Mouse (Mus musculus) embryonic facial prominence, embryonic 10.5 days (tissue): ENCODE data around the gene Olfr1224-ps1. TPM values are rescaled to one million over a fixed set of nuclear protein-coding genes. Genes with fewer than 3 reads are reported as not detected.
"Not testable (repeated sequence)": the region's sequence is repeated elsewhere in the genome, so short reads cannot be mapped to it uniquely, and the experiment has no call there.

Source experiments
- DNase-seq: peaks from one replicate; pipeline ENCODE4 v3.0.0-alpha.2; 2017; ENCODE audit warnings: low spot score
- H3K27ac ChIP-seq: fragments of 300-500 bp; sonication (generic); replicated peaks from 2 replicates; pipeline ENCODE4 v1.5.1; 2016; ENCODE audit warnings: mild to moderate bottlenecking
- H3K27me3 ChIP-seq: fragments of 300-500 bp; sonication (generic); replicated peaks from 2 replicates; pipeline ENCODE4 v1.6.1; 2016; ENCODE audit warnings: low read depth, mild to moderate bottlenecking; ENCODE audit not compliant: poor library complexity, severe bottlenecking
- H3K36me3 ChIP-seq: fragments of 300-500 bp; sonication (generic); replicated peaks from 2 replicates; pipeline ENCODE4 v1.6.1; 2016; ENCODE audit warnings: mild to moderate bottlenecking, moderate library complexity
- H3K4me1 ChIP-seq: fragments of 300-500 bp; sonication (generic); 2 replicates; pipeline ENCODE4 v1.6.1; 2016
- H3K4me3 ChIP-seq: fragments of 300-500 bp; sonication (generic); 2 replicates; pipeline ENCODE4 v1.5.1; 2016; ENCODE audit warnings: mild to moderate bottlenecking, moderate library complexity
- H3K9me3 ChIP-seq: fragments of 300-500 bp; sonication (generic); 2 replicates; pipeline ENCODE4 v1.6.1; 2016; ENCODE audit warnings: mild to moderate bottlenecking
- WGBS: fragments of 180-500 bp; shearing (Covaris S2); methylation state at CpG from one replicate; pipeline ENCODE4 v1.1.7; 2016; 5-methylcytosine and 5-hydroxymethylcytosine counted together
- polyA plus RNA-seq: library from polyadenylated mRNA; unstranded; fragments of >200 nt; fragmentation: Nextera tagmentation; extraction: Ambion mirVana; gene quantifications from 2 replicates; pipeline ENCODE4 v1.2.1, GENCODE M21; 2016

Olfr1224-ps1 gene
- not detected in 2 replicates for polyA plus RNA-seq

DNA sequence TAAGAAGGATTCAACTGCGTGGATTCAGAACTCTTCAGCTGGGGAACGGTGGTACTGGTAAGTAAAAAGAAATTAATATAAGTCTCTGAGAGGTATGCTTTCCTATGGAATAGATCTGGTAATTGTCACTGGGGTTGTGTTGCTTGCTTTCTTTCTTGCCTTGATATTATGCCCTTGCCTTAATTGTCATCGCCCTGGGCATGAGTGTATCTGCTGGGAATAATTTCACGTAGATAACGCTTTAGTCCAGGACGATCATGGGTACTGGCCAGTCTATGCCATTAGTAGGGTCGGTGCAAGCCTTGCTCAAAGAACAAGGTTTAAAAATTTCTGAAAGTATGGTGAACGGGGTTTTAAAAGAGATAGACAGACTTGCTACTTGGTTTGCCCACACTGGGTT is at the start of gene Olfr1224-ps1:
Gene Olfr1224-ps1, minus strand, starts transcription at position 101 of the 400 bp plus-strand sequence.
- H3K9me3 ChIP-seq, H3K36me3 ChIP-seq, H3K27me3 ChIP-seq, H3K27ac ChIP-seq, DNase-seq, H3K4me1 ChIP-seq, H3K4me3 ChIP-seq: not testable (repeated sequence)
- 92% methylated on average over 8 of the region's 8 CpGs for WGBS

DNA sequence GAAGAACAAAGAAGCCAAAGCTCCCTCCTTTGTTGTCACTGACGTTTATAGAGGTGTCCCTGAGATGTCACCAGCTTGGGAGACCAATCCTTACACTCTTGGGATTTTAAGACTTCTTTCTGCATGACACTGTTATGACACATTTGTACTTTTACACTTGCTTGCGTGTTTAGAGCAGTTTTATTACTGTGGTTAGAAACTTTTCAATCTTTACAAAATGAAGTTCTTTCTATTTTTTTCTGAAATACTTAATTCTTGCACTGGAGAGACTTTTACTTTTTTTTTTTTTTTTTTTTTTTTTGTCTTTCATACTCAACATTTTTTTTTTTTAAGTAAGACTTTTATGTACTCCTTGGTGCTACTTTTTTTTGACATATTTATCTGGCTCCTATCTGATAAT is 36.1 kb upstream of the Olfr1224-ps1 start, which contains the start of gene Olfr1226:
Gene Olfr1226, minus strand, starts transcription at position 101 of the 400 bp plus-strand sequence.
- Histone ChIP-seq H3K9me3 (no peaks in the 10 kb centered on the region), H3K4me3 (no peak within 1 kb of the TSS), H3K36me3 (no peaks in the 10 kb centered on the region), H3K27me3 (no peaks in the 10 kb centered on the region), H3K27ac (no peak within 1 kb of the TSS), H3K4me1 (no peaks in the 10 kb centered on the region)
- WGBS = 67% methylated on average over 2 of the region's 2 CpGs
- DNase-seq = no peak

DNA sequence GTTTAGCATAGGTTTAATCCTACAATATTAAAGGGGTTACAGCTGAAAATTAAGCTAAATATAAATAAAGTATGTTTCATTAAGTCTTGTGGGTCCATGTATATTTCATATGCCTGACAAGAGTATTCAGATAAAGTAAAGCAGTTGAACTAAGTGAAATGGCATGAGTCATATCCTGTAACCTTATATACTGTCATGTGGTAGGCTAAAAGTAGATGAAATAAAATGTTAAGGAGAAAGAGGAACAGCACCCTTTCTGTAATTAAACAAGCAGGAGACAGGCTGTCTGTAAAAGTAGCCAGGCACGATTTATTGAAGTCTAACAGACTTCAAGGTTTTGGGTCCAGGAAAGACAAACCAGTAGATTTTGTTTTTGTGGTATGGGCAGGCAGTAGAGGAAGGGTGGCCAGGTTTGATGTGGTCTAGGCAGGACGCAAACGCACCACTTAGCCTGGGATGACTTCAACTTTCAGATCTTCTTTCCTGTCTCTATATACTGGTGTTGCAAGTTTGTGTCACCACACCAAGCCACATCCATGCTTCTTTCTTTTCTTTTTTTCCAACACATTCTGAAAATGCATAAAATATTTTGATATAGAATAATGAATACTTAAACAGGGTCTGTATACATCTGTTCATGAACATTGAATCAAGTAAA is 32.6 kb upstream of the Olfr1224-ps1 start:
- H3K4me1 ChIP-seq = no peaks in the 10 kb centered on the region
- H3K36me3 ChIP-seq = no peaks in the 10 kb centered on the region
- 83% methylated on average over 3 of the region's 3 CpGs for WGBS
- H3K27ac ChIP-seq = no peak overlapping the region
- no peaks in the 10 kb centered on the region for H3K9me3 ChIP-seq
- no peak overlapping the region for H3K4me3 ChIP-seq
- no peaks in the 10 kb centered on the region for H3K27me3 ChIP-seq
- DNase-seq = no peak

DNA sequence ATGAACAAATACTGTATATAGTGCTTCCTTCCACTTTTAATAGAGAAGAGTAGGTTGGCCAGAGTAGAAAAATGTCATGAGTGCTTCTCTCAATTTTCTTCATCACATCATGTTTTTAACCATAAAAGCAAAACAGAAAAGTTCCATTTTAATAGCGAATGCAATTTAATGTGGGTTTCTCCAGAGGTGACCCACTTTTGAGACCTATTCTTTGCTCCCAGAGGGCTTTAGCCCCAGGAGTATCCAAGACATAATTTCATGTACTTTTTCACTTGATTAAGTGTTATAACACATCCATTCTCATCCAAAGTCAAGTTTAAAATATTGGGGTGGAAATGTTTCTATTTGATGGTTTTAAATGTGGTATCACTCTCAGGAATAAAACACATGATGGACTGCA is 10.7 kb upstream of the Olfr1224-ps1 start, which contains the start of gene Olfr1225:
Gene Olfr1225, minus strand, starts transcription at position 101 of the 400 bp plus-strand sequence.
- H3K36me3 ChIP-seq = no peaks in the 10 kb centered on the region

DNA sequence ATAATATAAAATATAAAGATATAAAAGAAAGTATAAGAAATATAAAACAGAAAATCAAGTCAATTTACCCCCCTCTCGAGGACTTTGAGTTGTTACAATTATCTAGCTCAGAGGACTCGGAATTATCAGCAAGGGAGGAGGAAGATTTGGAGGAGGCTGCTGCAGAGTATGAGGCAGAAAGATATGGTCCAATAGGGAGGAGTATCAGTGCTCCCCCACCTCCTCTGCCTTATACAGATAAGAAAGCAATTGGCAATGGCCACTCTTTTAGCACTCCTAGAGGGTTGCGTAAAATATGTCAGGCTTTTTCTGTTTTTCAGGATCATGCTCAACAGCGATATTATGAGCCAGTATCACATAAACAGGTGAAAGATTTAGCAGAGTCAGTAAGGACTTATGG is 820 bp upstream of the Olfr1224-ps1 start:
- H3K4me3 ChIP-seq, H3K9me3 ChIP-seq, DNase-seq, H3K4me1 ChIP-seq, H3K36me3 ChIP-seq, H3K27ac ChIP-seq, H3K27me3 ChIP-seq: not testable (repeated sequence)
- WGBS = 88% methylated on average over 4 of the region's 4 CpGs

More for the DNA sequence above, 10.7 kb upstream of the Olfr1224-ps1 start, which contains the start of gene Olfr1225:
- Histone ChIP-seq H3K4me3 (no peak within 1 kb of the TSS), H3K27me3 (no peaks in the 10 kb centered on the region), H3K27ac (no peak within 1 kb of the TSS), H3K4me1 (no peaks in the 10 kb centered on the region), H3K9me3 (no peaks in the 10 kb centered on the region)
- no peak for DNase-seq
- 94% methylated on average over 1 of the region's 1 CpGs for WGBS

DNA sequence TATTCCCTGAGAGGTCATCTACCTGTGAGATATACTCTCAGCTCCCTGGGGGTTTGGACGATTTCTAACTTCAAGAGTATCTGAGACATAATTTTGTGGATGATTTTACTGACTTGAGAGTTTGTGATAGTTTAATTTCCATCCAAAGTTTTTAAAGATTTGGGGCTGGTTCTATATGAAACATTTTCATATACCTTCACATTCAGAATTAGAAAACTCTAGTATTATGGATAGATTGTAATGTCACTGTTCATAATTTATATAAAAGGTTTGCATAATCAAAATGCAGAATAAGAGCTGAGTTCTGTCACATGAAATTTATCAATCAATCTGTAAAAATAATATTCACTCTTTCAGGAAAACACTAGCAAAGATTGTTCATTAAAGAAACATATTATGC is 12.4 kb downstream of the Olfr1224-ps1 start, which contains the start of gene Olfr1223:
Gene Olfr1223, minus strand, starts transcription at position 101 of the 400 bp plus-strand sequence.
- no peaks in the 10 kb centered on the region for H3K36me3 ChIP-seq
- DNase-seq = no peak
- no peaks in the 10 kb centered on the region for H3K4me1 ChIP-seq
- no peak within 1 kb of the TSS for H3K4me3 ChIP-seq
- H3K27ac ChIP-seq = no peak within 1 kb of the TSS
- H3K27me3 ChIP-seq = no peaks in the 10 kb centered on the region
- WGBS = 79% methylated on average over 1 of the region's 1 CpGs
- H3K9me3 ChIP-seq = no peaks in the 10 kb centered on the region

DNA sequence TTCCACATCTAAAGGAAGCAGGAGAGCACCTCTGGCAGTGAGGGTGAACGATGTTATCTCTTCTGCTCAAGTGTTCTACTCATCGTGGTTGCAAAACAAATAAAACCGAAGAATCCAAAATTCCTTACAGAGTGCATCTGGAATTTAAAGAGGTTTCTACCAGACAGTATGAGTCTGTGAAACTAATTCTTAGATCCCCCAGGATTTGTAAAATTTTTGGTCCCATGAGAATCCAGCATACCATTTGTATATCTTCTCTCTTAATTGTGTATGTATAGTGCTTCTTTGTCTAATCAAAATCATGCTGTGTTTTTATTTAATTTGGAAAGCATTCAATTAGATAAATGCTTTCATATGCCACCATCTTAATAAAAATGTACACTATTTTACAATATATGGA is 30.9 kb downstream of the Olfr1224-ps1 start, which contains the start of gene Olfr1222:
Gene Olfr1222, minus strand, starts transcription at position 101 of the 400 bp plus-strand sequence.
- 82% methylated on average over 3 of the region's 3 CpGs for WGBS

DNA sequence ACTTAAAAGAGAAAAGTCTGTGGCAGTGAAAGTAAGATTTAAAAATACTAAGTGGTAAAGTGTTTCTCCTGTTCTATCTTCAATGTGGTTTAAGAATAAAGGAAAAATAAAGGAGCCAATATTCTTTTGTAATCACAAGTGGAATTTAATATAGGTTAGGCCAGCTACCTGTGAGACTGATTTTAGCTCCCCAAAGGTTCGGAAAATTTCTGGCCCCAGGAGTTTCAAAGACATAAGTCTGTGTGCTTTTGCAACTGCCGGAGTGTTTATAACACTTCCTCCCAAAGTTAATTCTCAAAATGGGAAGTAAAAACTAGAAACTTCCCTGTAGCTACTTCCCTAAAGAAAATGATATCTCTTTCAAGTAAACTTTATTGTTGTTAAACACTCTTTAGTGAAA is 46.7 kb downstream of the Olfr1224-ps1 start, which contains the start of gene Olfr1221:
Gene Olfr1221, minus strand, starts transcription at position 101 of the 400 bp plus-strand sequence.
- no peaks in the 10 kb centered on the region for H3K27me3 ChIP-seq
- no peak for DNase-seq
- no peak within 1 kb of the TSS for H3K27ac ChIP-seq
- H3K4me3 ChIP-seq = no peak within 1 kb of the TSS
- no peaks in the 10 kb centered on the region for H3K36me3 ChIP-seq
- H3K4me1 ChIP-seq = no peaks in the 10 kb centered on the region
- WGBS = 90% methylated on average over 2 of the region's 2 CpGs
- H3K9me3 ChIP-seq = no peaks in the 10 kb centered on the region

More for the DNA sequence above, 30.9 kb downstream of the Olfr1224-ps1 start, which contains the start of gene Olfr1222:
- Histone ChIP-seq H3K4me3 (no peak within 1 kb of the TSS), H3K36me3 (no peaks in the 10 kb centered on the region), H3K9me3 (no peaks in the 10 kb centered on the region), H3K27ac (no peak within 1 kb of the TSS), H3K27me3 (no peaks in the 10 kb centered on the region), H3K4me1 (no peaks in the 10 kb centered on the region)
- no peak for DNase-seq

DNA sequence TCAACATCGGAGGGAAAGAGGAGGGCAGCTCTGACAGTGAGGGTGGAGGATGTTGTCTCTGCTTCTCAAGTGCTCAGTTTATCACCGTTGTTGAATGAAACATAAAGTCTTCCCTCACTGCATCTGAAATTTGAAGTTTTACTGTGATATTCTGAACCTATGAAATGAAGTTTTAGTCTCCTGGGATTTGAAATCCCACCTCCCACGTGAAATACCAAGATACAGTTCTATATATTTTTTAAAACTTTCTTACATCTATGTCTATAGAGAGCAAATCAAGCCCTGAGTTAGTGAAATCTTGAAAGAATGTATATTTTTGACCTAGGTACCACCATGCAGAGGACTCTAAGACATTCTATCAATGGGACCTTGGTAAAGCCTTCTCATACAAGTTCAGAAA is 57.2 kb downstream of the Olfr1224-ps1 start, which contains the start of gene Olfr1220:
Gene Olfr1220, minus strand, starts transcription at position 101 of the 400 bp plus-strand sequence.
- 81% methylated on average over 3 of the region's 3 CpGs for WGBS
- Histone ChIP-seq H3K36me3 (no peaks in the 10 kb centered on the region), H3K9me3 (no peaks in the 10 kb centered on the region), H3K4me3 (no peak within 1 kb of the TSS), H3K4me1 (no peaks in the 10 kb centered on the region), H3K27ac (no peak within 1 kb of the TSS), H3K27me3 (no peaks in the 10 kb centered on the region)
- DNase-seq = no peak

DNA sequence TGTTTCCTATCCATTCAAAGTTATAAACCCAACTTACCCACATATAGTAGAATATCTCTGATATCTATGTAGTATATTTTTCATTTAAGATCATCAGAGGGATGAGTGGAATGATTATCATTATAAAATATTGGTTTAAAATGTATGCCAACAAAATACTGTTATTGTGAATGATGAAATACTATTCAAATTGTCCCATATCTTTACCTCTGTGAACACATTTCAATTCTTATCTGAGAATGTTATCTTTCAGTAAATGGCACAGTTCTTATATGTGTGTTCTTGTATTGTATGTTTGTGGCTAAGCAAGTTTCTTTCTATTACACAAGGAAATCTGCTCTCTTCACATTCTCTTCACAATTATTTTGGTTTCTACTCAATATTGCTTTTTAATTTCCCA is 58.2 kb downstream of the Olfr1224-ps1 start:
- no peaks in the 10 kb centered on the region for H3K36me3 ChIP-seq
- H3K4me1 ChIP-seq = no peaks in the 10 kb centered on the region
- no peak overlapping the region for H3K4me3 ChIP-seq
- DNase-seq = no peak
- H3K27ac ChIP-seq = no peak overlapping the region
- H3K9me3 ChIP-seq = no peaks in the 10 kb centered on the region
- no peaks in the 10 kb centered on the region for H3K27me3 ChIP-seq

Other genes starting within 250 kb of the Olfr1224-ps1 start
- gene Olfr1209, start 248.9 kb downstream of the Olfr1224-ps1 start, polyA plus RNA-seq = not detected in 2 replicates
- gene Olfr1211, start 226.0 kb downstream of the Olfr1224-ps1 start, polyA plus RNA-seq = not detected in 2 replicates
- not detected in 2 replicates for gene Olfr1212, start 210.1 kb downstream of the Olfr1224-ps1 start, polyA plus RNA-seq
- gene Gm13762, start 183.8 kb downstream of the Olfr1224-ps1 start, polyA plus RNA-seq = not detected in 2 replicates
- not detected in 2 replicates for gene Olfr1214, start 171.4 kb downstream of the Olfr1224-ps1 start, polyA plus RNA-seq
- gene Olfr1215, start 157.1 kb downstream of the Olfr1224-ps1 start, polyA plus RNA-seq = not detected in 2 replicates
- gene Olfr1216, start 145.8 kb downstream of the Olfr1224-ps1 start, polyA plus RNA-seq = not detected in 2 replicates
- gene Olfr1217, start 132.0 kb downstream of the Olfr1224-ps1 start, polyA plus RNA-seq = not detected in 2 replicates
- not detected in 2 replicates for gene Olfr1218, start 102.9 kb downstream of the Olfr1224-ps1 start, polyA plus RNA-seq
- not detected in 2 replicates for gene Olfr1219, start 80.6 kb downstream of the Olfr1224-ps1 start, polyA plus RNA-seq
- not detected in 2 replicates for gene Olfr1220, start 57.3 kb downstream of the Olfr1224-ps1 start, polyA plus RNA-seq
- gene Olfr1221, start 46.8 kb downstream of the Olfr1224-ps1 start, polyA plus RNA-seq = not detected in 2 replicates
- gene Olfr1222, start 31.0 kb downstream of the Olfr1224-ps1 start, polyA plus RNA-seq = not detected in 2 replicates
- not detected in 2 replicates for gene Olfr1223, start 12.5 kb downstream of the Olfr1224-ps1 start, polyA plus RNA-seq
- not detected in 2 replicates for gene Olfr1225, start 10.6 kb upstream of the Olfr1224-ps1 start, polyA plus RNA-seq
- not detected in 2 replicates for gene Olfr1226, start 36.0 kb upstream of the Olfr1224-ps1 start, polyA plus RNA-seq
- not detected in 2 replicates for gene Olfr1228, start 90.0 kb upstream of the Olfr1224-ps1 start, polyA plus RNA-seq
- gene Olfr1229, start 123.9 kb upstream of the Olfr1224-ps1 start, polyA plus RNA-seq = not detected in 2 replicates
- gene Olfr1230, start 133.2 kb upstream of the Olfr1224-ps1 start, polyA plus RNA-seq = not detected in 2 replicates
- gene Olfr1231, start 143.0 kb upstream of the Olfr1224-ps1 start, polyA plus RNA-seq = not detected in 2 replicates
- gene Olfr1232, start 165.6 kb upstream of the Olfr1224-ps1 start, polyA plus RNA-seq = not detected in 2 replicates
- not detected in 2 replicates for gene Olfr1233, start 178.3 kb upstream of the Olfr1224-ps1 start, polyA plus RNA-seq
- not detected in 2 replicates for gene Olfr1234, start 200.8 kb upstream of the Olfr1224-ps1 start, polyA plus RNA-seq
- gene Olfr1238, start 245.6 kb upstream of the Olfr1224-ps1 start, polyA plus RNA-seq = not detected in 2 replicates